Mouse (Mus musculus) limb, embryonic 11.5 days (tissue): ENCODE results near the gene Nup98. TPM values are rescaled to one million over a fixed set of nuclear protein-coding genes. Genes with fewer than 3 reads are reported as not detected.

Experiments
- ATAC-seq: fragments of 200-750 bp; cut with Nextera tagmentation; 2 replicates; pipeline ENCODE4 v1.8.0; 2017; ENCODE audit warnings: low read depth; ENCODE audit not compliant: insufficient number of reproducible peaks, low FRiP score, low TSS enrichment
- DNase-seq: peaks from one replicate; pipeline ENCODE4 v3.0.0-alpha.2; 2015; ENCODE audit warnings: low spot score
- H3K27ac ChIP-seq: fragments of 300-500 bp; sonication (generic); replicated peaks from 2 replicates; pipeline ENCODE4 v1.5.1; 2014; ENCODE audit warnings: low read depth, mild to moderate bottlenecking, low read length
- H3K27me3 ChIP-seq: fragments of 300-500 bp; sonication (generic); 2 replicates; pipeline ENCODE4 v1.6.1; 2014; ENCODE audit warnings: mild to moderate bottlenecking, low read length, mixed read lengths; ENCODE audit not compliant: control insufficient read depth, insufficient read depth
- H3K36me3 ChIP-seq: fragments of 300-500 bp; sonication (generic); 2 replicates; pipeline ENCODE4 v1.6.1; 2014; ENCODE audit warnings: mild to moderate bottlenecking, low read length, moderate library complexity, mixed read lengths; ENCODE audit not compliant: control insufficient read depth, insufficient read depth
- H3K4me1 ChIP-seq: fragments of 300-500 bp; sonication (generic); 2 replicates; pipeline ENCODE4 v1.6.1; 2014; ENCODE audit warnings: low read length, mixed read lengths; ENCODE audit not compliant: control insufficient read depth, insufficient read depth
- H3K4me2 ChIP-seq: fragments of 300-500 bp; sonication (generic); 2 replicates; pipeline ENCODE4 v1.6.1; 2014; ENCODE audit warnings: low read depth, mild to moderate bottlenecking, moderate library complexity; ENCODE audit not compliant: severe bottlenecking
- H3K4me3 ChIP-seq: fragments of 300-500 bp; sonication (generic); 2 replicates; pipeline ENCODE4 v1.5.1; 2014; ENCODE audit warnings: low read depth, low read length
- H3K9ac ChIP-seq: fragments of 300-500 bp; sonication (generic); 2 replicates; pipeline ENCODE4 v1.6.1; 2014; ENCODE audit warnings: mild to moderate bottlenecking, low read length
- H3K9me3 ChIP-seq: fragments of 300-500 bp; sonication (generic); 2 replicates; pipeline ENCODE4 v1.6.1; 2016; ENCODE audit warnings: low read length; ENCODE audit not compliant: control insufficient read depth
- WGBS: fragments of 180-500 bp; shearing (Covaris S2); extraction: QIAGEN DNeasy Blood & Tissue Kit; methylation state at CpG from one replicate; pipeline ENCODE4 v1.1.7; 2014; 5-methylcytosine and 5-hydroxymethylcytosine counted together
- polyA plus RNA-seq: library from polyadenylated mRNA; unstranded; fragments of >200 nt; fragmentation: Nextera tagmentation; extraction: Ambion mirVana; gene quantifications from 2 replicates; pipeline ENCODE4 v1.2.1, GENCODE M21; 2014

Gene Nup98
- polyA plus RNA-seq, 1 experiment from 2014 or later = 53.7 TPM

GRCm38 (mm10) chr7:102242371-102242770, 32.4 kb upstream of the Nup98 start:
- Histone ChIP-seq H3K36me3 (peaks cover 26% of the 10 kb centered on the region), H3K9me3 (no peaks in the 10 kb centered on the region), H3K4me3 (no peak overlapping the region), H3K27me3 (no peaks in the 10 kb centered on the region), H3K4me1 (peaks cover 15% of the 10 kb centered on the region), H3K27ac (no peak overlapping the region), H3K4me2 (no peak overlapping the region), H3K9ac (no peak overlapping the region)
- DNase-seq (no peak), ATAC-seq (no peak)
- 89% methylated on average over 5 of the region's 5 CpGs for whole genome bisulfite sequencing

DNA sequence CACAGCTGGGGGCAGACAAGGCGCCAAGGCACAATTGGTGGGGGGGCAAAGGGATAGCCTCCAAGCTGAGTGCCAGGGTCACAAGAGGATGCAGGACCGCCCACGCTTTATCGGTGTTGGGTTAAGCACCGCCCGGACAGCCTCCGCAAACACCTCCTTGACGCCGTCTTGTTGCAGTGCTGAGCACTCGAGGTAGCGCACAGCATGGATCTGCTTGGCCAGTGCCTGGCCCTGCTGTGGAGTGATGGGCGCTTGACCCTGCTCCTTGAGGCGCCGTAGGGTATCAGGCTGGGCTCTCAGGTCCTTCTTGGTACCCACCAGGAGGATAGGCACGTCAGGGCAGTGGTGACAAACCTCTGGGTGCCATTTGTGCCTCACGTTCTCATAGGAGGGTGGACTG, 29.6 kb upstream of the Nup98 start:
- H3K36me3 ChIP-seq = peaks cover 31% of the 10 kb centered on the region
- H3K9me3 ChIP-seq = no peaks in the 10 kb centered on the region
- ATAC-seq = no peak
- DNase-seq = no peak
- 92% methylated on average over 16 of the region's 16 CpGs for WGBS
- H3K27ac ChIP-seq = no peak overlapping the region
- no peaks in the 10 kb centered on the region for H3K27me3 ChIP-seq
- H3K4me3 ChIP-seq = no peak overlapping the region
- no peak overlapping the region for H3K9ac ChIP-seq
- H3K4me1 ChIP-seq = no peaks in the 10 kb centered on the region
- H3K4me2 ChIP-seq = no peak overlapping the region

DNA sequence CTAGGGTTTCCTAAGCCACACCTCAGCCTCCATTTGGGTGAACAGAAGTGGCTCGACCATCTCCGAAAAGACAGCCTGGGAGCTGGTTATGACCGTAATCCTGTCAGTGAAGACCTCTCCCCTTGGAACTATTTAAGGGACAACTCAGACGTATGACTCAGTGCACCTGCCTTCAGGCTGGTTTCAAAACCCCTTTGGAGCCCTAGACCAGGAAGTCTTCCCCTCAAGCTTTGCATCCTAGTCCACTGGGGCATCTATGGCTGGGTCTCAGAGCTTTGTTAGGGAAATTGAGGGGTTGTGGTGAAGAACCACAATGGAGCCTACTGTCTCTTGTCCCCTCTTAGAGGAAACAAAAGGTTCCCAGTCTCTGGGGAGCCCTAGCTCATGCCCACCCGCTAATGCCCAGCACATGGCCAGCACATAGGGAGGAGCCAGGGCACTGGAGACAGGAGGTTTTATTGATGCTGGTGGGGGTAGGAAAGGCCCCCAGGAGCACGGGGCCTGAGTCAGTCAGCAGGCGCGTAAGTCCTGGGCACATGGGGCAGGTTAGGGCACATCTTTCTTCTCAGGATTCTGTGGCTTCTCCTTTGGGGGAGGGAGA, 28.8 kb upstream of the Nup98 start:
- no peak overlapping the region for H3K4me2 ChIP-seq
- 85% methylated on average over 8 of the region's 8 CpGs for WGBS
- ATAC-seq (no peak), DNase-seq (no peak)
- H3K9ac ChIP-seq = no peak overlapping the region
- H3K4me3 ChIP-seq = no peak overlapping the region
- H3K27me3 ChIP-seq = no peaks in the 10 kb centered on the region
- no peaks in the 10 kb centered on the region for H3K4me1 ChIP-seq
- no peaks in the 10 kb centered on the region for H3K9me3 ChIP-seq
- H3K27ac ChIP-seq = no peak overlapping the region
- H3K36me3 ChIP-seq = peaks cover 31% of the 10 kb centered on the region

- Histone ChIP-seq H3K4me2 (no peak overlapping the region), H3K9ac (no peak overlapping the region), H3K27me3 (no peaks in the 10 kb centered on the region), H3K36me3 (peaks cover 11% of the 10 kb centered on the region; the same call in 1 of the 2 replicates), H3K9me3 (no peaks in the 10 kb centered on the region), H3K27ac (no peak overlapping the region), H3K4me1 (no peaks in the 10 kb centered on the region), H3K4me3 (no peak overlapping the region)
- WGBS = 76% methylated on average over 4 of the region's 4 CpGs
- no peak for DNase-seq
- ATAC-seq = no peak
Observed at GRCm38 (mm10) chr7:102233059-102233458, 23.1 kb upstream of the Nup98 start.

GRCm38 (mm10) chr7:102229814-102230213, 19.8 kb upstream of the Nup98 start:
- Histone ChIP-seq H3K4me2 (no peak overlapping the region), H3K9ac (no peak overlapping the region), H3K4me3 (no peak overlapping the region), H3K36me3 (peaks cover 8% of the 10 kb centered on the region), H3K4me1 (no peaks in the 10 kb centered on the region), H3K27me3 (no peaks in the 10 kb centered on the region), H3K27ac (no peak overlapping the region), H3K9me3 (no peaks in the 10 kb centered on the region)
- WGBS = 92% methylated on average over 6 of the region's 6 CpGs
- DNase-seq (no peak), ATAC-seq (no peak)

DNA sequence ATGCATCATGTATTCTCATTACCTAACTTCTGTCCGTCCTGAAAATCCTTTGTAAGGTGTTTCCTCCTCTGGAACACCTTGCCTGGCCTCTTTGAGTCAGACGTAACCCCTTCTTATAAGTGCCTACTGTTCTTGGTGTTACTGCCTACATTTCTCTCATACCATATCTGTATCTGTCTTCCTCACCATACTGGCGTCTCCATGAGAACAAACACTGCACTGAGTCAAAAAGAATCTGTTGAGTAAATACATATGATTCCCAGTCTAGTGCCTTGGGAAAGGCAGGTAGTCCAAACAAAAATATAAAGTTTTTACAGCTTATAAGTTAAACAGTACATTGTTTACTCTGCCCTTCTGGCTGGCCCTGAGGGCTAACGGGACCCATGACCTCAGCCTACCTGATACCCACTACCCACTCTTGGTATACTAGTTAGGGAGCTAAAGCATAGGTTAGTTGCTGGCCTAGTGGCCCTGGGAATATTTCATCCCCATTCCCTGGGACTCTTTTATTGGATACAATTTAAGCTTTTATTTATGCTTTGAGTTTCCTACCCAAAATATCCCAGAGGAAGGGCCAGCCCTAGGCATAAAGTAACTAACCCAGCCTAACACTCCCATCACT, 18.2 kb upstream of the Nup98 start:
- H3K27ac ChIP-seq = no peak overlapping the region

GRCm38 (mm10) chr7:102226051-102226450, 16.1 kb upstream of the Nup98 start:
- Histone ChIP-seq H3K4me3 (no peak overlapping the region), H3K36me3 (peaks cover 8% of the 10 kb centered on the region), H3K4me1 (no peaks in the 10 kb centered on the region), H3K9me3 (no peaks in the 10 kb centered on the region), H3K27ac (no peak overlapping the region), H3K4me2 (no peak overlapping the region), H3K9ac (no peak overlapping the region), H3K27me3 (no peaks in the 10 kb centered on the region)
- DNase-seq = no peak
- ATAC-seq = no peak
- 90% methylated on average over 6 of the region's 6 CpGs for whole genome bisulfite sequencing

More for the DNA sequence above, 18.2 kb upstream of the Nup98 start:
- H3K36me3 ChIP-seq = peaks cover 8% of the 10 kb centered on the region
- no peaks in the 10 kb centered on the region for H3K4me1 ChIP-seq
- H3K4me2 ChIP-seq = no peak overlapping the region
- H3K27me3 ChIP-seq = no peaks in the 10 kb centered on the region
- ATAC-seq (no peak), DNase-seq (no peak)
- no peak overlapping the region for H3K9ac ChIP-seq
- no peaks in the 10 kb centered on the region for H3K9me3 ChIP-seq
- no peak overlapping the region for H3K4me3 ChIP-seq
- WGBS = 92% methylated on average over 4 of the region's 4 CpGs

- Histone ChIP-seq H3K4me3 (no peak overlapping the region), H3K27me3 (no peaks in the 10 kb centered on the region), H3K9me3 (no peaks in the 10 kb centered on the region), H3K27ac (no peak overlapping the region), H3K9ac (no peak overlapping the region), H3K36me3 (peaks cover 8% of the 10 kb centered on the region), H3K4me2 (no peak overlapping the region), H3K4me1 (no peaks in the 10 kb centered on the region)
- no peak for DNase-seq
- no peak for ATAC-seq
- 86% methylated on average over 5 of the region's 5 CpGs for WGBS
Observed at GRCm38 (mm10) chr7:102223883-102224738, 14.1 kb upstream of the Nup98 start.
